Mouse (Mus musculus) ES-E14 (cell line): Measurements from ENCODE around the gene Gm9887.

ENCODE experiments used
- HCFC1 ChIP-seq: IDR thresholded peaks from 2 replicates; pipeline ENCODE4 v1.6.1; 2012; ENCODE audit warnings: low read length, inconsistent platforms, borderline replicate concordance; ENCODE audit not compliant: insufficient read depth
- ZC3H11A ChIP-seq: IDR thresholded peaks from 2 replicates; pipeline ENCODE4 v1.6.1; 2012; ENCODE audit warnings: low read depth, mild to moderate bottlenecking, inconsistent platforms, low read length, borderline replicate concordance

GRCm38 (mm10) chr12:69385542-69386280, 13.5 kb upstream of the Gm9887 start:
- no peak for TF ChIP-seq HCFC1
- no peak for TF ChIP-seq ZC3H11A
